Mouse (Mus musculus) cerebellum, postnatal 25 days (tissue): ENCODE results near the gene Bcl2l15.
"Not testable (repeated sequence)": the region's sequence is repeated elsewhere in the genome, so short reads cannot be mapped to it uniquely, and the experiment has no call there.

Experiments
- DNase-seq, 2 experiments: peaks; one replicate each; pipeline ENCODE4 v3.0.0; 2021; ENCODE audit warnings: mixed read lengths in 2 of 2

Gene Bcl2l15

GRCm38 (mm10) chr3:103832426-103832825 is at the start of gene Bcl2l15:
Gene Bcl2l15, plus strand, starts transcription at chr3:103832601.
- no peak for DNase-seq

GRCm38 (mm10) chr3:103782844-103783609 is 49.4 kb upstream of the Bcl2l15 start:
- no peak for DNase-seq

- DNase-seq, result no peak
Observed at GRCm38 (mm10) chr3:103787225-103787624, 45.2 kb upstream of the Bcl2l15 start.

- DNase-seq, result no peak
Observed at GRCm38 (mm10) chr3:103789096-103789495, 43.3 kb upstream of the Bcl2l15 start.

- DNase-seq, result peak; percentile 37 to 45
Observed at GRCm38 (mm10) chr3:103789891-103790345, 42.5 kb upstream of the Bcl2l15 start.

- DNase-seq, result no peak
Observed at GRCm38 (mm10) chr3:103790346-103791145, 41.9 kb upstream of the Bcl2l15 start.

- peak; percentile 97 for DNase-seq
Observed at GRCm38 (mm10) chr3:103791230-103792110, 40.9 kb upstream of the Bcl2l15 start, which contains the start of gene Hipk1. Gene Hipk1, minus strand, starts transcription at chr3:103791563.

GRCm38 (mm10) chr3:103792111-103792406 is 40.3 kb upstream of the Bcl2l15 start:
- DNase-seq, result not testable (repeated sequence)

GRCm38 (mm10) chr3:103792566-103792965 is 39.8 kb upstream of the Bcl2l15 start:
- DNase-seq, result no peak

GRCm38 (mm10) chr3:103796389-103796788 is 36.0 kb upstream of the Bcl2l15 start:
- DNase-seq, result no peak

GRCm38 (mm10) chr3:103799507-103799906 is 32.9 kb upstream of the Bcl2l15 start:
- DNase-seq, result no peak

- DNase-seq, result peak; percentile 63 to 69
Observed at GRCm38 (mm10) chr3:103801631-103802531, 30.5 kb upstream of the Bcl2l15 start.

GRCm38 (mm10) chr3:103802861-103803260 is 29.5 kb upstream of the Bcl2l15 start:
- DNase-seq, result no peak

- no peak for DNase-seq
Observed at GRCm38 (mm10) chr3:103805671-103806070, 26.7 kb upstream of the Bcl2l15 start.

- DNase-seq, result peak; percentile 89 to 96
Observed at GRCm38 (mm10) chr3:103808891-103809798, 23.3 kb upstream of the Bcl2l15 start, which contains the start of the genes Dclre1b, Ap4b1 and Gm43064. Gene Dclre1b, minus strand, starts transcription at chr3:103809444. Gene Ap4b1, plus strand, starts transcription at chr3:103809520. Gene Gm43064, plus strand, starts transcription at chr3:103809573.

- no peak for DNase-seq
Observed at GRCm38 (mm10) chr3:103809799-103810150, 22.6 kb upstream of the Bcl2l15 start.

GRCm38 (mm10) chr3:103810967-103811366 is 21.4 kb upstream of the Bcl2l15 start:
- DNase-seq, result no peak

GRCm38 (mm10) chr3:103827548-103827947 is 4.9 kb upstream of the Bcl2l15 start:
- DNase-seq, result no peak

- DNase-seq, result no peak
Observed at GRCm38 (mm10) chr3:103829036-103829435, 3.4 kb upstream of the Bcl2l15 start.

GRCm38 (mm10) chr3:103830681-103831080 is 1.7 kb upstream of the Bcl2l15 start:
- DNase-seq, result not testable (repeated sequence)
